Mouse (Mus musculus) layer of hippocampus, adult 2 months (tissue): Measurements from ENCODE around the gene Npb. TPM values are rescaled to one million over a fixed set of nuclear protein-coding genes. Genes with fewer than 3 reads are reported as not detected.

Experiments used
- DNase-seq, 2 experiments: peaks; one replicate each; pipeline ENCODE4 v3.0.0; 2022; ENCODE audit warnings: low spot score in 2 of 2
- H3K27ac ChIP-seq: fragments of 200-600 bp; 2 replicates; pipeline ENCODE4 v1.8.1; 2022
- H3K4me3 ChIP-seq: fragments of 200-600 bp; 2 replicates; pipeline ENCODE4 v1.8.1; 2022; ENCODE audit warnings: mild to moderate bottlenecking
- CTCF ChIP-seq: fragments of 200-600 bp; conservative IDR thresholded peaks from 2 replicates; pipeline ENCODE4 v1.8.1; 2022; ENCODE audit warnings: antibody characterized with exemption, mild to moderate bottlenecking, moderate library complexity
- total RNA-seq, 2 experiments: library from RNA; stranded (reverse); gene quantifications; 2 replicates each; pipeline ENCODE4 v1.2.3; 2021

The Npb gene
- total RNA-seq, 2 experiments from 2014 or later: 1.3 to 1.7 TPM

DNA sequence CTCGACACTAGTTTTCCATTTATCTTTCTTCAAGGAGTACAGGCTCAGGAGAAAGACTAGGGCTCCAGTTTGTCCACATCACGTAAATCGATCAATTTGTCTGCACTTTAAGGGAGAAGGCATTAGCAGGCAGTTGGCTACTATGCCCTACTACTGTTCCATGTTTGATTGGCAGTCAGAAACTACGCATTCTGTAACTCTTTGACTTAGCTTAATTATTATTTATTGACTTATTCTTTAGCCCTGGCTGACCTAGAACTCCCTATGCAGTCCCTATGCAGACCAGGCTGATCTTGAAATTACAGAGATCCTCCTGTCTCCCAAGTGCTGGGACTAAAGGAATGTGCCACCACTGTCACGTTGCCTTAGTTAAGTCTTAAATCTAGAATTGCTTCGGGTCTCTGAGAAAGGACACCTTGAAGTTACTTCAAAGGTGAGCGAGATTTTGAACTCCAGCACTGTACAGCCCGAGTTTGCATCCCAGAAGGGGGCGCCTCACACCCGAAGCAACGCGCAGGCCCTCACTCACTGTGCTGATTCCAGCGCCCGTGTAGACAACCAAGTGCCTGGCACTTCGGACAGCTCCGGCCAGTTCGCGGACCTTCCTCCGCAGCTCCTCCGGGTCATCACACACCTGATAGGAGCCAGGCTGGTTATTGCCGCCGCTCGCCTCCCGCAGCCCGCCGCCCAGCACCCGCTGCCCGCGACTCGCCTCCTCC, 15.8 kb downstream of the Npb start:
- Histone ChIP-seq H3K4me3 (peak overlapping the region; percentile 63), H3K27ac (peak overlapping the region; percentile 86)
- TF ChIP-seq CTCF: peak; percentile 83
- peak; percentile 52 to 69 for DNase-seq

GRCm38 (mm10) chr11:120624680-120625111, 16.4 kb downstream of the Npb start:
- H3K27ac ChIP-seq: peak overlapping the region; percentile 86

DNA sequence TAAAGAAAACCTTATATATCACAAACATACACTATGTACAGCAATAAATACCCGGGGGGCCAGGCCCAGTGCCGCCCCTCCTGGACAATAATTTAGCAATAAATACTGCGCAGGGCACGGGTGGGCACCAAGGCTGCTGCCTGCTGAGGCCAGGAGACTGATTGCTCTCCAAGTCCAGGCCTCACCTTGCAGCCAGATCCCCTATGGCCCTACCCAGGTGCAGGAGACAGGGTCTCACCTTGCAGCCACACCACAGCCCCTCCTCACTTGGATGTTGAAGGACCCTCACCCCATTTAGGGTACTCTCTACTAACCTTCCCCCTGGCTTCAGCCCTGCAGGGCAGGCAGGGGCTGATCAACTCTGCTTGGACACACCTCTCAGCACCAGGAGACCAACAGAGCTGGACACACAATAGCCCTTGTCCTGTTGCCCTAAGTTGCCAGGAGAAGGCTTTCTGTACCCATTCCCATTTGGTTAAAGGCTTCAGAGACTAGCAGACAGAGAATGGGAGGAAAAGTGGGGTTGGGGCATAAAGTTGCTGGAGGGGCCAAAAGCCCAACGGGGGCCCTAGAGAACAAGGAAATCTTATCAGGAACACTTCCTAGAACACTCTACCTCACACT, 17.0 kb downstream of the Npb start, which contains the start of gene Sirt7:
TSS of gene Sirt7 (minus strand) at position 89 of the 624 bp plus-strand sequence.
- no peak for DNase-seq
- no peak for TF ChIP-seq CTCF
- Histone ChIP-seq H3K27ac (peak within 1 kb of the TSS; percentile 86), H3K4me3 (peak within 1 kb of the TSS; percentile 63)

More at GRCm38 (mm10) chr11:120624680-120625111, 16.4 kb downstream of the Npb start:
- peak overlapping the region; percentile 63 for H3K4me3 ChIP-seq
- TF ChIP-seq CTCF: no peak
- DNase-seq: peak; percentile 88

- no peak for DNase-seq
- no peak overlapping the region for H3K27ac ChIP-seq
- no peak overlapping the region for H3K4me3 ChIP-seq
- TF ChIP-seq CTCF: no peak
These were observed 18.6 kb downstream of the Npb start for GRCm38 (mm10) chr11:120626785-120627467.

- Histone ChIP-seq H3K27ac (no peak overlapping the region), H3K4me3 (no peak overlapping the region)
- no peak for TF ChIP-seq CTCF
- DNase-seq: no peak
These were observed 19.4 kb downstream of the Npb start for GRCm38 (mm10) chr11:120627468-120628300.

DNA sequence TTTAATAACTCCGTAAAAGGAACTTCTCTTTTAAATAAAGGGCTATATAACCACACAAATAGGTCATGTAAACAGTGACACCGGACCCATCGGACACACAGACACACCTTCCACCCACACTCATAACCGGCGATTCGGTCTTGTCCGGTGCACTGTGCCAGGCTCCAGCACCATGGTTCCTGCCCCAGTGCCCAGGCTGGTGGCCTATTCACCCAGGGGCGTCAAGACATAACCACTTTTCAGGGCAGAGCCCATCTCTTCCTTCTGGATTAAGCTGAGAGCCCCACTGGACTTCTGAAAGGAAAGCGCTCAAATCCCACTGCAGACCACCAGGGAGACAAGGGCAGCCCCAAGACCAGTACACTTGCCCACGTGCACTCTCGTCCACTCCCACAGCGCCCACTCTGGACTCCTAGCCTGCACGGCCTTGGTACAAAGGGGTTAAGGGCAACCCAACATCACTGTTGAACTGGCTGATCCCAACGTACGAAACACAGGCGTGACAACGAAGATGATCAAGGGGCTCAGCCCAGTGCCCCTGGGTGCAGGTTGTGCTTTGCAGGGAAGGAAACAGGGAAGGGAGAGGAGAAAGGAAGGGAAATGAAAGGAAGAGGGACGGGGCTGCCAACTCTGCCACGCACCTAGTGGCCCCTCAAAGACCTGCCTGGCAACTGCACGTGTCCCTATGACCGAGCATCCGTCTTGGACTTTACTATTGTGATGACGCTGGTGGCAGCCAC, 20.5 kb downstream of the Npb start:
- H3K27ac ChIP-seq: no peak overlapping the region
- no peak for TF ChIP-seq CTCF
- DNase-seq: no peak
- H3K4me3 ChIP-seq: no peak overlapping the region

DNA sequence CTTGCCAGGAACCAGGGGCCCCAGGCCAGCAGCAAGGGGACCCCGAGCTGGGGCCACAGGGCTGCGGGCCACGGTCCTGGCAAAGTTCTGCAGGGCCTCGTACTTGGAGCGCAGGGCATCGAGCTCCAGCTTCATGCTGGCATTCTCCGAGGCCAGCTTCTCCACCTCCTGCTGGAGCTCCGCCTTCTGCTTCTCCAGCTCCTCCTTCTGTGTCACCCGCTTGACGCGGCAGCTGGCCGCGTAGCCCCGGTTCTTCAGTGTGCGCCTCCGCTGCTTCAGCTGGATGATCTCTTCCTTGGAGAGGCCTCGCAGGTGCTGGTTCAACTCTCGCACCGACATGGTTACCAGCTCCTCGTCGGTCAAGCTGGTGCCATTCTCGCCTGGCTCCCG, 21.1 kb downstream of the Npb start:
- H3K27ac ChIP-seq: peak overlapping the region; percentile 73
- no peak for DNase-seq
- TF ChIP-seq CTCF: no peak
- peak overlapping the region; percentile 19; the same call in 1 of the 2 replicates for H3K4me3 ChIP-seq

GRCm38 (mm10) chr11:120629911-120630310, 21.6 kb downstream of the Npb start:
- Histone ChIP-seq H3K27ac (peak overlapping the region; percentile 73), H3K4me3 (no peak overlapping the region; the same call in 1 of the 2 replicates)
- no peak for TF ChIP-seq CTCF
- no peak for DNase-seq

- TF ChIP-seq CTCF: no peak
- no peak overlapping the region for H3K4me3 ChIP-seq
- DNase-seq: no peak
- H3K27ac ChIP-seq: peak overlapping the region; percentile 73
These were observed 22.2 kb downstream of the Npb start for GRCm38 (mm10) chr11:120630401-120630871.

DNA sequence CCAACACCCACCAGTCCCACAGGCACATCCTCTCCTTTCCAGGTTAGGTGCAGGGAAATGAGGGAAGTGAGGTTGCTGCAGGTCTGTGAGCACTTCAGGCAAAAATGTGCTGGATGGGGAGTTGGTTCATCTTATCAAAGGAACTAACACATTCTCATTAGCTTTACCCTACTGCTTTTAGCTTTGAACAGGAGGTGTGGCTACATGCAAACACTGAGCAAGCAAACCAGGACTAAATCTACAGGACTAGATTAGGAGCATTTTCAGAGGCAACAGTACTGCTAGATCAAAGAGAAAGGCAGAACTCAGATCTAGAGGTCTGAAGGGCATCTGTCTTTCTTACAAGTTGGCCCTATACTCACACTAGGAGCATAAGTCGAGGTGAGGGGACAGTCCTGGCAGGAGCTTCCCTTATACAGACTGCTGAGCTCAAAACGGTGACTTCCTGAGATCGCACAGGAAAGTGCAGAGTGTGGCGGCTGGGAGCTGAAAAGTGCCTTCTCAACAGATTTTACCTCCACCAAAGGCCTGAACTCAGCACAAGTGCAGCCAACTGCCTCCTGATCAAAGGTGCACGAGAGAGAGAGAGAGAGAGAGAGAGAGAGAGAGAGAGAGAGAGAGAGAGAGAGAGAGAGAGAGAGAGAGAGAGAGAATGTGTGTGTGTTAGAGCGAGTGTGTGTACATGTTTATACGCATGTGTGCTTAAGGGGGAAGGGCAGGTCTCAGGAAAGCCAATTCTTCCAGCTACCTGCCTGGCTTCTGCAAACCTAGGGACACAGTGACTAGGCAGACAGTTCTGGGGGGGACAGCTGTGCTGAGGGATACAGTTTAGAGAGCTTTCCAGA, 22.8 kb downstream of the Npb start:
- no peak for DNase-seq
- TF ChIP-seq CTCF: no peak
- Histone ChIP-seq H3K27ac (peak overlapping the region; percentile 73), H3K4me3 (no peak overlapping the region)
